Mouse (Mus musculus) midbrain, embryonic 13.5 days (tissue): ENCODE measurements around the gene Myef2. TPM values are rescaled to one million over a fixed set of nuclear protein-coding genes. Genes with fewer than 3 reads are reported as not detected.
"Not testable (repeated sequence)": the region's sequence is repeated elsewhere in the genome, so short reads cannot be mapped to it uniquely, and the experiment has no call there.

Experiments
- ATAC-seq: fragments of 200-750 bp; cut with Nextera tagmentation; 2 replicates; pipeline ENCODE4 v1.8.0; 2017; ENCODE audit warnings: mild to moderate bottlenecking, moderate TSS enrichment, moderate library complexity
- H3K27ac ChIP-seq: fragments of 300-500 bp; sonication (generic); 2 replicates; pipeline ENCODE4 v1.5.1; 2015; ENCODE audit warnings: inconsistent platforms, mild to moderate bottlenecking, moderate library complexity
- H3K27me3 ChIP-seq: fragments of 300-500 bp; sonication (generic); 2 replicates; pipeline ENCODE4 v1.6.1; 2015; ENCODE audit warnings: mild to moderate bottlenecking, inconsistent platforms
- H3K36me3 ChIP-seq: fragments of 300-500 bp; sonication (generic); 2 replicates; pipeline ENCODE4 v1.6.1; 2015; ENCODE audit warnings: mild to moderate bottlenecking, inconsistent platforms
- H3K4me1 ChIP-seq: fragments of 300-500 bp; sonication (generic); replicated peaks from 2 replicates; pipeline ENCODE4 v1.6.1; 2015; ENCODE audit warnings: inconsistent platforms
- H3K4me2 ChIP-seq: fragments of 300-500 bp; sonication (generic); replicated peaks from 2 replicates; pipeline ENCODE4 v1.6.1; 2015; ENCODE audit warnings: moderate library complexity, mild to moderate bottlenecking, inconsistent platforms
- H3K4me3 ChIP-seq: fragments of 300-500 bp; sonication (generic); replicated peaks from 2 replicates; pipeline ENCODE4 v1.5.1; 2015; ENCODE audit warnings: mild to moderate bottlenecking, inconsistent platforms
- H3K9ac ChIP-seq: fragments of 300-500 bp; sonication (generic); replicated peaks from 2 replicates; pipeline ENCODE4 v1.6.1; 2015; ENCODE audit warnings: mild to moderate bottlenecking, inconsistent platforms
- H3K9me3 ChIP-seq: fragments of 300-500 bp; sonication (generic); 2 replicates; pipeline ENCODE4 v1.6.1; 2016; ENCODE audit warnings: mild to moderate bottlenecking, inconsistent platforms
- WGBS: fragments of 180-500 bp; shearing (Covaris S2); methylation state at CpG from one replicate; pipeline ENCODE4 v1.1.7; 2015; 5-methylcytosine and 5-hydroxymethylcytosine counted together
- polyA plus RNA-seq: library from polyadenylated mRNA; unstranded; fragments of >200 nt; fragmentation: Nextera tagmentation; extraction: Ambion mirVana; gene quantifications from 2 replicates; pipeline ENCODE4 v1.2.1, GENCODE M21; 2015

Gene Myef2
- polyA plus RNA-seq, 1 experiment from 2014 or later = 244 TPM

DNA sequence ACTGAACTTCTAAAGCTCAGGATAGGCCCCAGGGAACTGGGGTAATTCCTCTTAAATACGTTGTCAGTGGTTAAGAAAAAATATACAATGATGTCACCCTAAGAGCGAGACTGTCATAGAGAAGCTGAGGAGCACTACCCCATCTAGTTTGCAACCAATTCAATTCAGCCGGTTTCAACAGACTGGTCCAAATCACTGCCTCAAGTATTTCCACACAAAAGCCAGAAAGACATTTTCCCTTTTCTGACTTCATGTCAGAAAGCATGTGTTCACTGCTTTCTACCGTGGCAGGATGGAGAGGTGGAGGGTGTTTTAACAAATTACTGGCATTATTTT is 1.2 kb downstream of the Myef2 start:
- WGBS = 5% methylated on average over 4 of the region's 4 CpGs
- ATAC-seq = peak; percentile 37; the same call in 1 of the 2 replicates
- no peaks in the 10 kb centered on the region for H3K27me3 ChIP-seq
- H3K27ac ChIP-seq = peak overlapping the region; percentile 97
- no peaks in the 10 kb centered on the region for H3K36me3 ChIP-seq
- H3K4me3 ChIP-seq = peak overlapping the region; percentile 83
- peak overlapping the region; percentile 98 for H3K9ac ChIP-seq
- peak overlapping the region; percentile 78 for H3K4me2 ChIP-seq
- H3K4me1 ChIP-seq = peaks cover 32% of the 10 kb centered on the region
- no peaks in the 10 kb centered on the region for H3K9me3 ChIP-seq

- no peaks in the 10 kb centered on the region for H3K9me3 ChIP-seq
- peaks cover 32% of the 10 kb centered on the region for H3K4me1 ChIP-seq
- 0 out of 2 replicates have a peak overlapping the region, but pooled peaks have one; percentile 25 for H3K4me2 ChIP-seq
- WGBS = 65% methylated on average over 6 of the region's 6 CpGs
- no peak overlapping the region for H3K9ac ChIP-seq
- no peak overlapping the region for H3K4me3 ChIP-seq
- no peak overlapping the region for H3K27ac ChIP-seq
- no peak for ATAC-seq
- peaks cover 12% of the 10 kb centered on the region for H3K36me3 ChIP-seq
- no peaks in the 10 kb centered on the region for H3K27me3 ChIP-seq
Observed at GRCm38 (mm10) chr2:125119381-125120110, 3.9 kb downstream of the Myef2 start.

DNA sequence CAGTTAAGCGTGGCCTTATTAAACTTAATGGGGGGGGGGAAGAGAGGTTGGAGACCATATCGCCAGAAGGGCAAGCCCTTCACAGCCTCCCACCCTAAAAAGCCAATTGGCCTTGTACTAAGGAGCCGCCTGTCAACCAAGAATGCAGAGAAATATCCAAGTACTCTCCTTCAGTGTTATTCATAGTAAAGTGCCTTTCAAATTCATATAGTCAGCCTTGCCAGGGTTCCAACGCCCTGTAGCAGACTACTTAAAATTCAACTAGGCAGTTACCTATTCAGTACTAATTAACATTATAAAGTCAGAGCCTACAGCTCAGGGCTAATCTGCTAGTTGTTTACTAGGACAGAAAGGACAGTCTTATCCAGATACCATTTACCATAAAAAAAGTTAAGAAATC is 16.9 kb downstream of the Myef2 start:
- not testable (repeated sequence) for H3K27ac ChIP-seq, H3K9me3 ChIP-seq, H3K4me3 ChIP-seq, H3K27me3 ChIP-seq, H3K4me2 ChIP-seq, H3K9ac ChIP-seq, H3K4me1 ChIP-seq, ATAC-seq
- H3K36me3 ChIP-seq = peaks cover 53% of the 10 kb centered on the region
- 74% methylated on average over 4 of the region's 4 CpGs for WGBS

DNA sequence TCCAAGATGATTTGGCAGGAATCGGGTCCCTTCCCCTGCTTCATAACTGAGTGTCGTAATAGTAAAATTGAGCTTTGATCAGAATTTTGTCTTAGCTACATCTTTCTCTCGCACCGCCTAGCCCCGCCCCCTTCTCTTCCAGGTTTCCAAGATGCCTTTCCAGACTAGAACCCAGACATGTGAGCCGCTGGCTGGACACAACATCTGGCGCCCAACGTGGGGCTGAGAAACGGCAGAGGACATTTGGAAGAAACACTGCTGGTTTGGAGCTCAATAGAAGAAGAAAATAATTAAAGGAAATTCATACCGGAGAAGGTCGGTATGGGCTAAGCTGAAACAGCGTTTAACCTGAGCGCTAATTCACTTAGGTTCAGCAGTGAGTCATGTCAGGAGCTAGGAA is 19.0 kb downstream of the Myef2 start:
- ATAC-seq, H3K4me1 ChIP-seq, H3K9ac ChIP-seq, H3K27ac ChIP-seq, H3K4me2 ChIP-seq, H3K4me3 ChIP-seq, H3K27me3 ChIP-seq, H3K9me3 ChIP-seq: not testable (repeated sequence)
- peaks cover 47% of the 10 kb centered on the region for H3K36me3 ChIP-seq
- WGBS = 98% methylated on average over 13 of the region's 13 CpGs

- H3K36me3 ChIP-seq = peaks cover 53% of the 10 kb centered on the region
- H3K9me3 ChIP-seq, ATAC-seq, H3K4me3 ChIP-seq, H3K27me3 ChIP-seq, H3K9ac ChIP-seq, H3K27ac ChIP-seq, H3K4me2 ChIP-seq, H3K4me1 ChIP-seq: not testable (repeated sequence)
- WGBS = 95% methylated on average over 2 of the region's 3 CpGs
Observed at GRCm38 (mm10) chr2:125092123-125092522, 31.3 kb downstream of the Myef2 start.

- Histone ChIP-seq H3K27me3 (no peaks in the 10 kb centered on the region), H3K36me3 (peaks cover 57% of the 10 kb centered on the region), H3K27ac (no peak overlapping the region), H3K4me3 (no peak overlapping the region), H3K4me1 (no peaks in the 10 kb centered on the region), H3K4me2 (no peak overlapping the region), H3K9me3 (no peaks in the 10 kb centered on the region), H3K9ac (no peak overlapping the region)
- ATAC-seq = no peak
- WGBS = 94% methylated on average over 7 of the region's 7 CpGs
Observed at GRCm38 (mm10) chr2:125088757-125089156, 34.7 kb downstream of the Myef2 start.

GRCm38 (mm10) chr2:125083879-125084278 is 39.6 kb downstream of the Myef2 start:
- H3K27me3 ChIP-seq = no peaks in the 10 kb centered on the region
- no peaks in the 10 kb centered on the region for H3K4me1 ChIP-seq
- H3K9me3 ChIP-seq = no peaks in the 10 kb centered on the region
- H3K36me3 ChIP-seq = peaks cover 50% of the 10 kb centered on the region
- no peak overlapping the region for H3K4me3 ChIP-seq
- WGBS = 15% methylated on average over 1 of the region's 1 CpGs
- H3K9ac ChIP-seq = no peak overlapping the region
- no peak overlapping the region for H3K27ac ChIP-seq
- H3K4me2 ChIP-seq = no peak overlapping the region
- ATAC-seq = no peak

DNA sequence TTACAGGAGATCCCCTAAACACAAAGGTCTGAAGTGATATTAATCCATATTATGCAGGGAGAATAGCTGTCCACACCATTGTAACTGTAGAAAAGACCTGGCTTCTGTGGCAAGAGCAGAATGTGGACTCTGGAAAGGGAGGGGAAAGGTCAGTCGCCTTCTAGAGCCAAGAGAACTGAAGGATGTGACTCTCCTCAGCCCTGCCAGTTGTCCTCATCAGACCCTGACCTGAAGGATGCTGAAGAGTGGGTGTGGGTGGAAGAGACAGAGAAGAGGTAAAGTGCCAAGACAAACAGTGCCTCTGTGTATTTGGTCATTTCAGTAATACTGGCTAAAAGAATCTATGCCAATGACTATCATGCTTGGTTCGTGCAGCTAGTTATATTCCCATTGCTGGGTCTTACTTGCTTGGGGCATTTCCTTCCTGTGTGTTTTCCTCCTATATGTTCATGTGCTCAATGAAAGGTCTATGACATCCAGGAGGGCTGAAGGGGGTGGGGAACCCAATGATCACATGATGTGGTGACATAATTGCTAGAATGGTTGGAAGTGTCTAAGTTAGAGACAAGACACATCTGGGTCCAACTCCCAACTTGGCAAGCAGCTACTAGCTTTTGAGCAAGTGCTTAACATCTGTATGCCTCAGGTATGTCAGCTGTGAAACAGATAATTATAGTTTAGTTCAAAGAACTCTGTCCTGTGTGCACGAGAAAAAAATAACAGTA is 50.2 kb downstream of the Myef2 start:
- Histone ChIP-seq H3K9me3 (no peaks in the 10 kb centered on the region), H3K4me3 (no peak overlapping the region), H3K27me3 (no peaks in the 10 kb centered on the region), H3K4me1 (peaks cover 6% of the 10 kb centered on the region), H3K9ac (no peak overlapping the region), H3K27ac (no peak overlapping the region), H3K36me3 (no peaks in the 10 kb centered on the region), H3K4me2 (no peak overlapping the region)
- 86% methylated on average over 3 of the region's 3 CpGs for WGBS
- no peak for ATAC-seq

DNA sequence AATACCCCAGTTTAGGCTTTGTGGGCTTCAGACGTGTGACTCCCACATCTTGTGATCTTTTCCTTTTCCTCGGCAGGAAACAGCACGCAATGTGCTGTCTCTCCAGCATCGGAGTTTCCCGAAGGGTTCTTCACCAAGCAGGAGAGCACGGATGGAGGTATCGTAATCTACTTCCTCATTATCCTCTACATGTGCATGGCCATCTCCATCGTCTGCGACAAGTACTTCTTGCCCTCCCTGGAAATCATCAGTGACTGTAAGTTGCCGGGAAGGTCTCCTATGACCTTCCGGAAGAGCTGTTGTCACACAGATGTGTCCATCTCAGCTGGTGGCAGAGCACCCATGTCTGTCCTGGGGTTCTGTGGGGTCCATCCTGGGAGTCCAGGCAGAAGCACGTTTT is 54.8 kb downstream of the Myef2 start:
- H3K4me3 ChIP-seq = no peak overlapping the region
- no peak overlapping the region for H3K4me2 ChIP-seq
- H3K27ac ChIP-seq = no peak overlapping the region
- H3K9me3 ChIP-seq = no peaks in the 10 kb centered on the region
- H3K36me3 ChIP-seq = no peaks in the 10 kb centered on the region
- no peaks in the 10 kb centered on the region; the same call in 1 of the 2 replicates for H3K4me1 ChIP-seq
- ATAC-seq = no peak
- no peak overlapping the region for H3K9ac ChIP-seq
- no peaks in the 10 kb centered on the region for H3K27me3 ChIP-seq
- WGBS = 92% methylated on average over 12 of the region's 12 CpGs

DNA sequence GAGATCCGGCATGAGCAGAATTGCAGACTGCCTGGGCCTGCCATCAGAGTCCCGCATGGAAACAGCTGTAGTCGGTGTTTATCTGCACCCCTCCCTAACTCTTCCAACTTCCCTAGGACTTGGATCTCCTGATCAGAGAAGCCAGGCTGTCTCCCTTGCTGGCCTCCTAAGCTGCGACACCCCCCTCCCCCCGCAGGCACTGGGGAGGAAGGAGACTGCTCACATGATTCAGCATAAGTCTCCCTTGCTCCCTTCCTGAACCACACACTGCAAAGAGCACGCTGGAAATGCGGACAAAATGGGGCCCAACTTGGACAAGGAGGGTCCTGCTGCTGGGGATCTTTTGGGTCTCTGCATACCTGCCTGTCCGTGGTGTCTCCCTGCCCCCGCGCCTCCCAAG is 55.6 kb downstream of the Myef2 start, which contains the start of gene Slc24a5:
Gene Slc24a5, plus strand, starts transcription at position 231 of the 400 bp plus-strand sequence.
- 79% methylated on average over 10 of the region's 10 CpGs for WGBS
- no peaks in the 10 kb centered on the region for H3K27me3 ChIP-seq
- H3K4me2 ChIP-seq = no peak within 1 kb of the TSS
- H3K36me3 ChIP-seq = no peaks in the 10 kb centered on the region
- H3K4me1 ChIP-seq = peaks cover 4% of the 10 kb centered on the region; the same call in 1 of the 2 replicates
- no peak within 1 kb of the TSS for H3K27ac ChIP-seq
- no peak within 1 kb of the TSS for H3K9ac ChIP-seq
- no peak within 1 kb of the TSS for H3K4me3 ChIP-seq
- ATAC-seq = peak; percentile 37
- H3K9me3 ChIP-seq = no peaks in the 10 kb centered on the region

- Histone ChIP-seq H3K36me3 (no peaks in the 10 kb centered on the region), H3K9ac (no peak overlapping the region), H3K9me3 (no peaks in the 10 kb centered on the region), H3K27me3 (no peaks in the 10 kb centered on the region), H3K27ac (no peak overlapping the region), H3K4me3 (no peak overlapping the region), H3K4me1 (peaks cover 5% of the 10 kb centered on the region; the same call in 1 of the 2 replicates), H3K4me2 (no peak overlapping the region)
- 83% methylated on average over 7 of the region's 7 CpGs for WGBS
- ATAC-seq = 0 out of 2 replicates have a peak, but pooled peaks have one; percentile 32
Observed at GRCm38 (mm10) chr2:125067373-125067772, 56.1 kb downstream of the Myef2 start.

DNA sequence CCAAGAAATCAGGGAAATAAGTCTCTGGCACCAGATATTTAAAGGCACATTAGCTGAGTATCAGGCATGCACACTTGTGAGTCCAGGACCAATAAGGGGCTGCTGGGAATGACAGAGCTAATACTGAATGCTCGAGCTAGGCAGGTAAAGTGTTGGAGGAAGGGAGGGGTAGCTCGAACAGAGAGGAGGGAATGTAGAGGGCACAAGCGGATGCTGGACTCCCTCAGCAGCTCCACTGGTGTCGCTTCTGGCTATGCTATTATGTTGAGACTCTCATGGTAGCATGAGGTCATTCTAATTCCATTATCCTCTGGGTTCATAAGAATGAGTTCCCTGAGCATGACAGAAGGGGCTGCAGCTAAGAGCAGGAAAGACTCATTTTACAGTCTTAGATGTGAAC is 60.5 kb downstream of the Myef2 start:
- Histone ChIP-seq H3K27ac (no peak overlapping the region), H3K4me3 (no peak overlapping the region), H3K9ac (no peak overlapping the region), H3K4me1 (peaks cover 5% of the 10 kb centered on the region; the same call in 1 of the 2 replicates), H3K36me3 (no peaks in the 10 kb centered on the region), H3K9me3 (no peaks in the 10 kb centered on the region), H3K4me2 (no peak overlapping the region), H3K27me3 (no peaks in the 10 kb centered on the region)
- 53% methylated on average over 4 of the region's 4 CpGs for WGBS
- peak; percentile 71 for ATAC-seq
